19 mouse cellular contexts compared by ENCODE assay signal in genomic region chr2:153860715-153861114, GRCm38 (mm10). TPM values are rescaled to one million over a fixed set of nuclear protein-coding genes. Genes with fewer than 3 reads are reported as not detected.
DNase-seq lines count a peak whose midpoint lies in the region; ATAC-seq and TF ChIP-seq lines count a peak whose summit lies in the region.
"Had no signal": no experiment of that assay in that cellular context is flagged by ENCODE, and none has a peak within 500 bp of the region (broad histone marks: within the 10 kb centered on the region; RNA-seq: fewer than 3 reads in every experiment).

No protein-coding gene starts in this region.

- H3K4me2 ChIP-seq in embryonic facial prominence, embryonic 14.5 days (ENCODE audit: low read depth, low read length) = no peak overlapping the region
- no peak overlapping the region for H3K4me2 ChIP-seq in limb, embryonic 13.5 days (replicated peaks)
- no peak overlapping the region for H3K4me2 ChIP-seq in limb, embryonic 14.5 days (replicated peaks; ENCODE audit: low read depth, low read length, severe bottlenecking)
- no peak overlapping the region for H3K4me2 ChIP-seq in kidney, embryonic 16.5 days (replicated peaks; ENCODE audit: low read depth, low read length)
- H3K4me2 ChIP-seq: forebrain, embryonic 12.5 days; heart, embryonic 13.5 days; hindbrain, embryonic 15.5 days had no signal

- ATAC-seq in embryonic facial prominence, embryonic 14.5 days (ENCODE audit: low read depth) = peak; percentile 44; the same call in 1 of the 2 replicates
- ATAC-seq in limb, embryonic 13.5 days (ENCODE audit: low FRiP score, low read depth) = peak; percentile 44; the same call in 1 of the 2 replicates
- peak; percentile 71; the same call in 1 of the 2 replicates for ATAC-seq in limb, embryonic 14.5 days (ENCODE audit: low FRiP score, low read depth)
- no peak for ATAC-seq in kidney, embryonic 16.5 days (ENCODE audit: low FRiP score, low TSS enrichment)
- ATAC-seq: activated CD4-positive, CD25-positive, alpha-beta regulatory T cell, adult 4 months; forebrain, postnatal 0 days; intestine, embryonic 16.5 days; Patski had no signal

- TF ChIP-seq POLR2A in limb, embryonic 14.5 days (IDR thresholded peaks at IDR 0.05; ENCODE audit: borderline replicate concordance, extremely low read depth, insufficient read depth, insufficient read length) = no peak

- H3K4me1 ChIP-seq in embryonic facial prominence, embryonic 14.5 days (ENCODE audit: control insufficient read depth, insufficient read depth, low read length) = peaks cover 5% of the 10 kb centered on the region; the same call in 1 of the 2 replicates
- H3K4me1 ChIP-seq in embryonic facial prominence, embryonic 10.5 days = no peaks in the 10 kb centered on the region
- H3K4me1 ChIP-seq in limb, embryonic 13.5 days = no peaks in the 10 kb centered on the region
- H3K4me1 ChIP-seq in limb, embryonic 10.5 days = no peaks in the 10 kb centered on the region
- H3K4me1 ChIP-seq in limb, embryonic 14.5 days (ENCODE audit: control insufficient read depth, insufficient read depth, low read length) = no peaks in the 10 kb centered on the region
- no peaks in the 10 kb centered on the region for H3K4me1 ChIP-seq in kidney, embryonic 16.5 days (ENCODE audit: insufficient read depth, low read length)
- H3K4me1 ChIP-seq: forebrain, embryonic 12.5 days; hindbrain, embryonic 15.5 days had no signal

- peaks cover 4% of the 10 kb centered on the region; the same call in 1 of the 2 replicates for H3K9me3 ChIP-seq in embryonic facial prominence, embryonic 14.5 days (ENCODE audit: control insufficient read depth, low read length)
- H3K9me3 ChIP-seq in embryonic facial prominence, embryonic 10.5 days = 0 out of 2 replicates have a peak, but pooled peaks cover 3% of the 10 kb centered on the region
- H3K9me3 ChIP-seq in limb, embryonic 13.5 days = no peaks in the 10 kb centered on the region
- no peaks in the 10 kb centered on the region for H3K9me3 ChIP-seq in limb, embryonic 10.5 days (replicated peaks)
- H3K9me3 ChIP-seq in limb, embryonic 14.5 days (ENCODE audit: control insufficient read depth, low read length) = no peaks in the 10 kb centered on the region
- H3K9me3 ChIP-seq in kidney, embryonic 16.5 days (ENCODE audit: low read length) = no peaks in the 10 kb centered on the region
- H3K9me3 ChIP-seq: forebrain, embryonic 12.5 days; heart, embryonic 13.5 days; hindbrain, embryonic 15.5 days had no signal

- WGBS in embryonic facial prominence, embryonic 14.5 days = 44% methylated on average over 3 of the region's 3 CpGs
- 77% methylated on average over 3 of the region's 3 CpGs for WGBS in embryonic facial prominence, embryonic 10.5 days
- 71% methylated on average over 3 of the region's 3 CpGs for WGBS in limb, embryonic 13.5 days
- 67% methylated on average over 3 of the region's 3 CpGs for WGBS in limb, embryonic 10.5 days
- 63% methylated on average over 3 of the region's 3 CpGs for whole genome bisulfite sequencing in limb, embryonic 14.5 days
- WGBS in kidney, embryonic 16.5 days = 55% methylated on average over 3 of the region's 3 CpGs

- H3K27ac ChIP-seq in embryonic facial prominence, embryonic 14.5 days (replicated peaks; ENCODE audit: low read depth, low read length) = no peak overlapping the region
- H3K27ac ChIP-seq in embryonic facial prominence, embryonic 10.5 days (replicated peaks) = no peak overlapping the region
- H3K27ac ChIP-seq in limb, embryonic 13.5 days = no peak overlapping the region
- no peak overlapping the region for H3K27ac ChIP-seq in limb, embryonic 10.5 days
- H3K27ac ChIP-seq in limb, embryonic 14.5 days (replicated peaks; ENCODE audit: low read depth, low read length) = no peak overlapping the region
- H3K27ac ChIP-seq in kidney, embryonic 16.5 days (ENCODE audit: low read length) = no peak overlapping the region
- H3K27ac ChIP-seq: forebrain, embryonic 12.5 days; heart, embryonic 13.5 days; hindbrain, embryonic 15.5 days had no signal

- no peaks in the 10 kb centered on the region for H3K27me3 ChIP-seq in embryonic facial prominence, embryonic 14.5 days (replicated peaks; ENCODE audit: control insufficient read depth, insufficient read depth, low read length)
- no peaks in the 10 kb centered on the region; the same call in 1 of the 2 replicates for H3K27me3 ChIP-seq in embryonic facial prominence, embryonic 10.5 days (replicated peaks; ENCODE audit: low read depth, poor library complexity, severe bottlenecking)
- no peaks in the 10 kb centered on the region for H3K27me3 ChIP-seq in limb, embryonic 13.5 days
- H3K27me3 ChIP-seq in limb, embryonic 10.5 days (ENCODE audit: low read depth, poor library complexity, severe bottlenecking) = no peaks in the 10 kb centered on the region
- H3K27me3 ChIP-seq in limb, embryonic 14.5 days (ENCODE audit: control insufficient read depth, insufficient read depth, low read length) = no peaks in the 10 kb centered on the region
- no peaks in the 10 kb centered on the region for H3K27me3 ChIP-seq in kidney, embryonic 16.5 days (ENCODE audit: insufficient read depth, low read length)
- H3K27me3 ChIP-seq: hindbrain, embryonic 15.5 days had no signal

- H3K9ac ChIP-seq in embryonic facial prominence, embryonic 14.5 days (ENCODE audit: low read depth, low read length) = no peak overlapping the region
- no peak overlapping the region for H3K9ac ChIP-seq in limb, embryonic 13.5 days
- no peak overlapping the region for H3K9ac ChIP-seq in limb, embryonic 14.5 days (ENCODE audit: low read depth, low read length, severe bottlenecking)
- no peak overlapping the region for H3K9ac ChIP-seq in kidney, embryonic 16.5 days (replicated peaks; ENCODE audit: low read length)
- H3K9ac ChIP-seq: forebrain, embryonic 12.5 days; forebrain, postnatal 0 days; heart, embryonic 13.5 days; hindbrain, embryonic 15.5 days had no signal

- peak; percentile 47 for DNase-seq in embryonic facial prominence, embryonic 14.5 days (ENCODE audit: low spot score)
- DNase-seq in embryonic facial prominence, embryonic 10.5 days (ENCODE audit: low spot score) = no peak
- DNase-seq in limb, embryonic 10.5 days (ENCODE audit: low spot score) = no peak
- peak; percentile 24 for DNase-seq in limb, embryonic 14.5 days (ENCODE audit: low spot score)
- DNase-seq: adrenal gland, postnatal 14 days; cerebellum, adult 8-10 months; forebrain, postnatal 0 days; gastrocnemius, postnatal 14 days; heart, postnatal 14 days had no signal

- no peak overlapping the region for H3K4me3 ChIP-seq in embryonic facial prominence, embryonic 14.5 days (ENCODE audit: low read depth, low read length)
- H3K4me3 ChIP-seq in embryonic facial prominence, embryonic 10.5 days = no peak overlapping the region
- no peak overlapping the region for H3K4me3 ChIP-seq in limb, embryonic 13.5 days
- no peak overlapping the region for H3K4me3 ChIP-seq in limb, embryonic 10.5 days
- H3K4me3 ChIP-seq in limb, embryonic 14.5 days (replicated peaks; ENCODE audit: low read length) = no peak overlapping the region
- H3K4me3 ChIP-seq in kidney, embryonic 16.5 days (ENCODE audit: low read length) = no peak overlapping the region
- H3K4me3 ChIP-seq: forebrain, embryonic 12.5 days; heart, embryonic 13.5 days; hindbrain, embryonic 15.5 days had no signal

- no peaks in the 10 kb centered on the region for H3K36me3 ChIP-seq in embryonic facial prominence, embryonic 14.5 days (ENCODE audit: control insufficient read depth, insufficient read depth, low read length)
- no peaks in the 10 kb centered on the region for H3K36me3 ChIP-seq in embryonic facial prominence, embryonic 10.5 days (replicated peaks)
- H3K36me3 ChIP-seq in limb, embryonic 13.5 days = no peaks in the 10 kb centered on the region
- no peaks in the 10 kb centered on the region for H3K36me3 ChIP-seq in limb, embryonic 10.5 days
- no peaks in the 10 kb centered on the region for H3K36me3 ChIP-seq in limb, embryonic 14.5 days (ENCODE audit: control insufficient read depth, insufficient read depth, low read length)
- no peaks in the 10 kb centered on the region for H3K36me3 ChIP-seq in kidney, embryonic 16.5 days (ENCODE audit: insufficient read depth, low read length)
- H3K36me3 ChIP-seq: forebrain, embryonic 12.5 days; heart, embryonic 13.5 days; hindbrain, embryonic 15.5 days had no signal

RNA-seq across cellular contexts. Expression of gene Sun5, which starts 10.2 kb away (rescaled TPM):
- polyA plus RNA-seq in embryonic facial prominence, embryonic 14.5 days (2014; fragmentation: Nextera tagmentation; extraction: Ambion mirVana) = not detected in 2 replicates
- not detected in 2 replicates for polyA plus RNA-seq in embryonic facial prominence, embryonic 10.5 days (2016; fragmentation: Nextera tagmentation; extraction: Ambion mirVana)
- polyA plus RNA-seq in limb, embryonic 13.5 days (2015; fragmentation: Nextera tagmentation; extraction: Ambion mirVana) = not detected in 2 replicates
- polyA plus RNA-seq in limb, embryonic 10.5 days (2016; fragmentation: Nextera tagmentation; extraction: Ambion mirVana) = not detected in 2 replicates
- not detected in 2 replicates for polyA plus RNA-seq in limb, embryonic 14.5 days (2012; rRNA removed)
- not detected in 2 replicates for polyA plus RNA-seq in limb, embryonic 14.5 days (2014; fragmentation: Nextera tagmentation; extraction: Ambion mirVana)
- polyA plus RNA-seq in kidney, embryonic 16.5 days (2015; fragmentation: Nextera tagmentation; extraction: Ambion mirVana) = not detected in 2 replicates
- polyA plus RNA-seq: activated CD4-positive, CD25-positive, alpha-beta regulatory T cell, adult 4 months; embryonic facial prominence, embryonic 11.5 days; forebrain, embryonic 12.5 days; forebrain, postnatal 0 days; heart, embryonic 13.5 days; hindbrain, embryonic 11.5 days; hindbrain, embryonic 15.5 days; intestine, embryonic 16.5 days; Patski had no signal

RNA-seq across cellular contexts. Expression of gene Bpifb2, which starts 14.1 kb away (rescaled TPM):
- not detected in 2 replicates for polyA plus RNA-seq in embryonic facial prominence, embryonic 14.5 days (2014; fragmentation: Nextera tagmentation; extraction: Ambion mirVana)
- not detected in 2 replicates for polyA plus RNA-seq in embryonic facial prominence, embryonic 10.5 days (2016; fragmentation: Nextera tagmentation; extraction: Ambion mirVana)
- not detected in 2 replicates for polyA plus RNA-seq in limb, embryonic 13.5 days (2015; fragmentation: Nextera tagmentation; extraction: Ambion mirVana)
- polyA plus RNA-seq in limb, embryonic 10.5 days (2016; fragmentation: Nextera tagmentation; extraction: Ambion mirVana) = not detected in 2 replicates
- 0.09 and 0.20 TPM in 2 replicates for polyA plus RNA-seq in limb, embryonic 14.5 days (2012; rRNA removed)
- polyA plus RNA-seq in limb, embryonic 14.5 days (2014; fragmentation: Nextera tagmentation; extraction: Ambion mirVana) = not detected in 2 replicates
- not detected in 2 replicates for polyA plus RNA-seq in kidney, embryonic 16.5 days (2015; fragmentation: Nextera tagmentation; extraction: Ambion mirVana)
- polyA plus RNA-seq: activated CD4-positive, CD25-positive, alpha-beta regulatory T cell, adult 4 months; embryonic facial prominence, embryonic 11.5 days; forebrain, embryonic 12.5 days; forebrain, postnatal 0 days; hindbrain, embryonic 11.5 days; intestine, embryonic 16.5 days; Patski had no signal

RNA-seq across cellular contexts. Expression of gene Bpifb6, which starts 39.5 kb away (rescaled TPM):
- 0.16 TPM in 1 of 2 replicates, not detected in the other for polyA plus RNA-seq in embryonic facial prominence, embryonic 14.5 days (2014; fragmentation: Nextera tagmentation; extraction: Ambion mirVana)
- polyA plus RNA-seq in embryonic facial prominence, embryonic 10.5 days (2016; fragmentation: Nextera tagmentation; extraction: Ambion mirVana) = not detected in 2 replicates
- polyA plus RNA-seq in limb, embryonic 13.5 days (2015; fragmentation: Nextera tagmentation; extraction: Ambion mirVana) = not detected in 2 replicates
- polyA plus RNA-seq in limb, embryonic 10.5 days (2016; fragmentation: Nextera tagmentation; extraction: Ambion mirVana) = not detected in 2 replicates
- polyA plus RNA-seq in limb, embryonic 14.5 days (2012; rRNA removed) = 0.12 TPM in 1 of 2 replicates, not detected in the other
- polyA plus RNA-seq in limb, embryonic 14.5 days (2014; fragmentation: Nextera tagmentation; extraction: Ambion mirVana) = not detected in 2 replicates
- polyA plus RNA-seq in kidney, embryonic 16.5 days (2015; fragmentation: Nextera tagmentation; extraction: Ambion mirVana) = not detected in 2 replicates
- polyA plus RNA-seq: activated CD4-positive, CD25-positive, alpha-beta regulatory T cell, adult 4 months; embryonic facial prominence, embryonic 11.5 days; forebrain, embryonic 12.5 days; forebrain, postnatal 0 days; heart, embryonic 13.5 days; hindbrain, embryonic 11.5 days; intestine, embryonic 16.5 days; Patski had no signal

RNA-seq across cellular contexts. Expression of gene Bpifb3, which starts 57.3 kb away (rescaled TPM):
- polyA plus RNA-seq in embryonic facial prominence, embryonic 14.5 days (2014; fragmentation: Nextera tagmentation; extraction: Ambion mirVana) = 0.10 TPM in 1 of 2 replicates, not detected in the other
- polyA plus RNA-seq in embryonic facial prominence, embryonic 10.5 days (2016; fragmentation: Nextera tagmentation; extraction: Ambion mirVana) = not detected in 2 replicates
- polyA plus RNA-seq in limb, embryonic 13.5 days (2015; fragmentation: Nextera tagmentation; extraction: Ambion mirVana) = not detected in 2 replicates
- not detected in 2 replicates for polyA plus RNA-seq in limb, embryonic 10.5 days (2016; fragmentation: Nextera tagmentation; extraction: Ambion mirVana)
- polyA plus RNA-seq in limb, embryonic 14.5 days (2012; rRNA removed) = not detected in 2 replicates
- not detected in 2 replicates for polyA plus RNA-seq in limb, embryonic 14.5 days (2014; fragmentation: Nextera tagmentation; extraction: Ambion mirVana)
- not detected in 2 replicates for polyA plus RNA-seq in kidney, embryonic 16.5 days (2015; fragmentation: Nextera tagmentation; extraction: Ambion mirVana)
- polyA plus RNA-seq: activated CD4-positive, CD25-positive, alpha-beta regulatory T cell, adult 4 months; embryonic facial prominence, embryonic 11.5 days; forebrain, embryonic 12.5 days; forebrain, postnatal 0 days; heart, embryonic 13.5 days; hindbrain, embryonic 15.5 days; intestine, embryonic 16.5 days; Patski had no signal

Comparison
In these comparisons a context has a peak if more than half of its experiments do, and no peak if none do; other contexts are left out.
1. DNase-seq: peak in embryonic facial prominence, embryonic 14.5 days (single experiment) and limb, embryonic 14.5 days (single experiment); none in embryonic facial prominence, embryonic 10.5 days (single experiment) and limb, embryonic 10.5 days (single experiment).